Comparison of ENCODE assay signal across 8 mouse cellular contexts in the genomic region with DNA sequence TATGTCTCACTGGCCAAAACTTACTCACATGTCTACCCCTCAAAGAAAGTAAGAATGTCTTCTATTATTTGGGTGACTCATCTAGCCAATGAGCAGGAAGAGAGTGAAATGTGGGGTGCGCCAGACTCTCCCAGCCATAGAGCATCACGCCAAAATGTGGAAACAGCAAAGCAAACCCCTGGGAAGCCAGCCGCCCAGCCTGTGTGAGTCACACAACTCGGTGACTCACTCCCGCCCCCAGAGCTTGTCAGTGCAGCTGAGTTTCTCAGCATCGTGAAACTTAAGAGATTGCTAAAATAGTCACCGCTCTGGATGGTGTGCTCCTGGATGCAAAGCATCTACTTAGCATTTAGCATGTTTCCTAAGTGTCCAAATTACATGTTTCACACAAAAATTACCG. TPM values are rescaled to one million over a fixed set of nuclear protein-coding genes. Genes with fewer than 3 reads are reported as not detected.
DNase-seq lines count a peak whose midpoint lies in the region; ATAC-seq lines count a peak whose summit lies in the region.

No protein-coding gene starts in this region.

- peak overlapping the region; percentile 60 for H3K4me2 ChIP-seq in heart, embryonic 14.5 days (ENCODE audit: low read length)

- no peaks in the 10 kb centered on the region for H3K27me3 ChIP-seq in heart, embryonic 14.5 days (ENCODE audit: control insufficient read depth, insufficient read depth, low read length)

- 9% methylated on average over 8 of the region's 8 CpGs for WGBS in heart, embryonic 14.5 days

- DNase-seq in thymus, postnatal 4 days: peak; percentile 25
- no peak for DNase-seq in thymus, postnatal 14 days
- peak; percentile 98 for DNase-seq in fibroblast of lung, adult 2 months (ENCODE audit: low read depth)
- peak; percentile 30 to 48 for DNase-seq in layer of hippocampus, postnatal 10 days (ENCODE audit: low spot score in 2 of 2)
- peak; percentile 76 for DNase-seq in lung, postnatal 36 days
- peak; percentile 86 to 91 for DNase-seq in right cerebral cortex, postnatal 36 days (ENCODE audit: low spot score in 2 of 2)

- no peaks in the 10 kb centered on the region for H3K36me3 ChIP-seq in heart, embryonic 14.5 days (ENCODE audit: control insufficient read depth, insufficient read depth, low read length)

- H3K4me1 ChIP-seq in heart, embryonic 14.5 days (ENCODE audit: control insufficient read depth in 2 of 2, insufficient read depth in 2 of 2, low read length in 2 of 2): peaks cover 4 to 5% of the 10 kb centered on the region in 2 experiments; a peak in 3 of 4 replicates

- 0 out of 2 replicates have a peak, but pooled peaks have one; percentile 32 for ATAC-seq in heart, embryonic 14.5 days (ENCODE audit: insufficient number of reproducible peaks, insufficient read depth, low FRiP score, low read depth)
- ATAC-seq in erythroid progenitor cell, adult 5-6 weeks (replicated peaks; ENCODE audit: low FRiP score, poor library complexity, severe bottlenecking): no peak

- H3K9me3 ChIP-seq in heart, embryonic 14.5 days (ENCODE audit: control insufficient read depth, low read length): no peaks in the 10 kb centered on the region

- peak overlapping the region; percentile 6 to 25; a peak in 3 of 4 replicates for H3K27ac ChIP-seq in heart, embryonic 14.5 days (replicated peaks in 1 of 2; ENCODE audit: control insufficient read depth in 1 of 2, insufficient read depth in 1 of 2, low read depth in 2 of 2, low read length in 2 of 2)

- peak overlapping the region; percentile 5 to 27; a peak in 3 of 4 replicates for H3K4me3 ChIP-seq in heart, embryonic 14.5 days (ENCODE audit: control insufficient read depth in 1 of 2, insufficient read depth in 1 of 2, low read depth in 1 of 2, low read length in 2 of 2)

- peak overlapping the region; percentile 6 for H3K9ac ChIP-seq in heart, embryonic 14.5 days (ENCODE audit: low read length)

RNA-seq across cellular contexts. Expression of a gene that starts 28.9 kb away (rescaled TPM):
- 11.0 and 12.0 TPM in 2 replicates for polyA plus RNA-seq in heart, embryonic 14.5 days (2014; fragmentation: Nextera tagmentation; extraction: Ambion mirVana)
- 10 to 100 TPM; 52.4 to 53.9 TPM for total RNA-seq in layer of hippocampus, postnatal 10 days (2021)
- 59.8 and 69.2 TPM in 2 replicates for total RNA-seq in erythroid progenitor cell, adult 5-6 weeks (2015; ENCODE audit: low replicate concordance)
- total RNA-seq in erythroid progenitor cell, adult 5-6 weeks (2017; ENCODE audit: low replicate concordance): 40.7 and 49.9 TPM in 2 replicates
